Mouse (Mus musculus): Measurements from ENCODE around the gene Foxi3. TPM values are rescaled to one million over a fixed set of nuclear protein-coding genes. Genes with fewer than 3 reads are reported as not detected.
A peak's percentile ranks its signal among the peaks of the same experiment; 100 is the strongest.

Foxi3 gene
- polyA plus RNA-seq, 1 experiment, result not detected

DNA sequence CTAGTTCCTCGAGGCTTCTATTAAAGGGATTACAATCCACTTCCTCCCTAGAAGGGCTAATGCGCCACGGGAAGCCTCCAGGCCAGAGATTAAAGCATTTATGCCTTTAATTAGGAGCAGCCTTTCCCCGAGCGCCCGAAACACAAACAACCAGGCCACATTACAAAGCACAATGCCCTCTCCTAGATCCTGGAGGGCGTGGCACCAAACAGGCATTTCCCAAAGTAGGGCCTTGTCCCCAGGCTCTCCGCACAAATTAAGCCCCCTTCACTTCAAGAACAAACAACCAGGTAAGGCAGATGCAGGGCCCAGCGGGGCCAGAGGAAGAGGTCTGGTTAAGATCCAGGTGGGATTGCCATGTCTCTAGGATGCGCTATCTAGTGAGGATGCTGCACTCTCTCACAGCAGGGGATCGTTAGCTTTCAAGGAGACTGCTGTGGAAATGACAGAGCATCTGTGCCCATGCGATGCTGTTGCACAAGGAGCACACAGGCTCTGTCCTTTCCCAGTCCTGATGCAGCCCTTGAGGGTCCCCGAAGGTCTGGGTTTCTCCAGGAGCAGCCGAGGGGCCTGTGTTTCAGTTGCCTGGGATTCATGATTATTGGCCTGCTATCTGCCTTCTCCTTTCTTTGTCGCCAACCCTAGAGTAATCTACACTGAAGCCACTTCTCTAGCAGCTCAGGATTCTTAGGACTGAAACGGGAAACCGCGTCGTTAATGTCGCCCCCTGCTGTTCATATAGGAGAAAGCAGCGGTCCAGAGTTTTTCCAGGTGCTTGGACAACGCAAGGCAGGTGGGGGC is 34.9 kb upstream of the Foxi3 start:
- H3K36me3 ChIP-seq (ENCODE audit: control insufficient read depth, insufficient read depth, low read length), result no peaks in the 10 kb centered on the region
- WGBS, result 17% methylated on average over 22 of the region's 22 CpGs
- H3K4me3 ChIP-seq (ENCODE audit: low read depth, low read length), result no peak overlapping the region
- H3K27ac ChIP-seq (ENCODE audit: insufficient read depth, low read depth, low read length), result no peak overlapping the region
- no peak for TF ChIP-seq POLR2A (IDR thresholded peaks at IDR 0.05; ENCODE audit: low read depth, low read length)
- TF ChIP-seq CTCF (IDR thresholded peaks at IDR 0.05; ENCODE audit: extremely low read depth, insufficient read length, insufficient replicate concordance, low read depth, low read length), result peak; percentile 75; the same call in 1 of the 2 replicates
- H3K4me1 ChIP-seq (ENCODE audit: control insufficient read depth, insufficient read depth, insufficient read length, low read length), result no peaks in the 10 kb centered on the region
- H3K27me3 ChIP-seq (ENCODE audit: control insufficient read depth, insufficient read depth, low read length), result no peaks in the 10 kb centered on the region

DNA sequence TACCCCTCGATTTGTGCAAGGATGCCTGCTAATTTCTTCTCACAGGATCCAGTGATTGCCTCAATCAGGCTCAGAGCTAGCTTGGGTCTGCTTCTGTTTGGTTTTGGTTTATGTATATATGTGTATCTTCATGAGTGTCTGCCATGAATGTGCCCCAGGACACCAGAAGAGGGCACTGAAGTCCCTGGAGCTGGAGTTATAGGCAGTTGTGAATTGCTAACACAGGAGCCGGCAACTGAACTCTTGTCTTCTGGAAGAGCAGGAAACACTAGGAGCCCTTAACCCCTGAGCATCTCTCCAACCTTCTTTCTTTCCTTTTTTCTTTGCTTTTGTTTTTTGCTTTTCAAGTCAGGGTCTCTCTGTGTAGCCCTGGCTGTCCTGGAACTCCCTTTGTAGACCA is 24.5 kb upstream of the Foxi3 start:
- TF ChIP-seq CTCF (IDR thresholded peaks at IDR 0.05; ENCODE audit: extremely low read depth, insufficient read length, insufficient replicate concordance, low read depth, low read length), result no peak
- TF ChIP-seq POLR2A (IDR thresholded peaks at IDR 0.05; ENCODE audit: low read depth, low read length), result no peak
- Histone ChIP-seq H3K27me3 (ENCODE audit: control insufficient read depth, insufficient read depth, low read length) (no peaks in the 10 kb centered on the region; the same call in none of the 2 replicates), H3K4me3 (ENCODE audit: low read depth, low read length) (no peak overlapping the region), H3K36me3 (ENCODE audit: control insufficient read depth, insufficient read depth, low read length) (no peaks in the 10 kb centered on the region), H3K27ac (ENCODE audit: insufficient read depth, low read depth, low read length) (no peak overlapping the region), H3K4me1 (ENCODE audit: control insufficient read depth, insufficient read depth, insufficient read length, low read length) (no peaks in the 10 kb centered on the region)
- 80% methylated on average over 2 of the region's 2 CpGs for WGBS

DNA sequence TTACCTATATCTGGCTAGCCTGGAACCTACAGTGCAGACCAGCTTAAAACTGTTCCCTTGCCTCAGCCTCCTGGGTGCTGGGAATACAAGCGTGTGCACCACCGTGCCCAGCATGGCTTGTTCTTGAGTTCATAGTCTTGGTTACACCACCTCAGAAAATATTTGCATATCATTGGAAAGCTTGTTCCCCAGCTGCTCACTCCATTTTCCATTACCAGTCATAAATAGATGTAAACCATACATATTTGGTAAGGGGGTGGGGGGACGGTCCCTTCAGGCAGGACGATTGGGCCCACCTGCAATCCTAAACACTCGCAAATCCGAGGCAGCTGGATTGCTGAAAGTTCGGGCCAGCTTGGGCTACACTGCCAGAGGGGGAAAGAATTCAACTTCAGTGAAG is 3.1 kb upstream of the Foxi3 start:
- Histone ChIP-seq H3K36me3 (ENCODE audit: control insufficient read depth, insufficient read depth, low read length) (no peaks in the 10 kb centered on the region), H3K27ac (ENCODE audit: insufficient read depth, low read depth, low read length) (no peak overlapping the region), H3K27me3 (ENCODE audit: control insufficient read depth, insufficient read depth, low read length) (peaks cover 37% of the 10 kb centered on the region), H3K4me1 (ENCODE audit: control insufficient read depth, insufficient read depth, insufficient read length, low read length) (peaks cover 5% of the 10 kb centered on the region), H3K4me3 (ENCODE audit: low read depth, low read length) (no peak overlapping the region)
- TF ChIP-seq POLR2A (IDR thresholded peaks at IDR 0.05; ENCODE audit: low read depth, low read length) (no peak), CTCF (IDR thresholded peaks at IDR 0.05; ENCODE audit: extremely low read depth, insufficient read length, insufficient replicate concordance, low read depth, low read length) (no peak)
- WGBS, result 73% methylated on average over 7 of the region's 7 CpGs

DNA sequence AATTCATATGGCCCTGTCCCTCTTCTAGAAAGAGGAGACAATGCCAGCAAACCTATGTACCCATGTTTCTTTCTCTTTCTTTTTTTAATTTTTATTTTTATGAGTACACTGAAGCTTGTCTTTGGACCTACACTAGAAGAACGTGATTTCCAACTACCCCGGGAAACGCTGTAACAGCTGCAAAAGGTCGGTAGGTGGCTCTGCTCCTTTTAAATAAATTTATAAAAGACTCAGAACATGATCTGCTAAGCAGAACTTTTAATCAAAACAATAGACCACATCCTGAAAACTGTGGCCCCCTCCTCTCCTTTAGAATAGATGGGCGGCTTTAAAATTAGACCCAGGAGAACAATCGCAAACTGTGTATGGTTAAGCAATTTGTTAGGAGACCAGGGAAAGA is 2.3 kb upstream of the Foxi3 start:
- 19% methylated on average over 6 of the region's 6 CpGs for WGBS

DNA sequence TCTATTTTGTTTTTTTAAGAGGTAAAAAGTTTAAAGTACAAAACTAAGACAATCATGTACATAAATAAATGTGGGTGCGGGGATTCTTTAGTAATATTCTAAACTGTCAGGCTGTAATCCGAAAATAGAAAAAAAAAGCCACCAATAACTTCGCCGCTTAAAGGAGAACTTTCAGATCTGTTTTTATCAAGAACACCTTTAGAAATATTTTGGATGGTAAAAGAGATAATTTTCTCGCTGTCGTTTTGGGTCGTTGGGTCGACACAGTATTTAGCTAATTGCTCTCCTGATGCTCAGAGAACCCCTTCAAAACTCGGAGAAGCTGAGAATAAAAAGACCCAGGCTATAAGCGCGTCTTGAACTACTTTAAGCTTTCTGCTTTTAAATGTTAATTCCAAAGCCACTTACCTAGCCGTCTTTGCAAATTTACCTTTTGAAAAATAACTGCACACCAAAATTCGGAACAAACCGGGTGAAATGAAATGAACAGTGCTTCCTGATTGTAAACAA is 985 bp upstream of the Foxi3 start:
- TF ChIP-seq CTCF (IDR thresholded peaks at IDR 0.05; ENCODE audit: extremely low read depth, insufficient read length, insufficient replicate concordance, low read depth, low read length) (no peak), POLR2A (IDR thresholded peaks at IDR 0.05; ENCODE audit: low read depth, low read length) (no peak)
- Histone ChIP-seq H3K4me1 (ENCODE audit: control insufficient read depth, insufficient read depth, insufficient read length, low read length) (peaks cover 5% of the 10 kb centered on the region), H3K27ac (ENCODE audit: insufficient read depth, low read depth, low read length) (no peak overlapping the region), H3K36me3 (ENCODE audit: control insufficient read depth, insufficient read depth, low read length) (no peaks in the 10 kb centered on the region), H3K27me3 (ENCODE audit: control insufficient read depth, insufficient read depth, low read length) (peaks cover 40% of the 10 kb centered on the region), H3K4me3 (ENCODE audit: low read depth, low read length) (no peak overlapping the region)
- WGBS, result 10% methylated on average over 14 of the region's 14 CpGs

More for the DNA sequence above, 2.3 kb upstream of the Foxi3 start:
- Histone ChIP-seq H3K27ac (ENCODE audit: insufficient read depth, low read depth, low read length) (no peak overlapping the region), H3K36me3 (ENCODE audit: control insufficient read depth, insufficient read depth, low read length) (no peaks in the 10 kb centered on the region), H3K4me1 (ENCODE audit: control insufficient read depth, insufficient read depth, insufficient read length, low read length) (peaks cover 5% of the 10 kb centered on the region), H3K4me3 (ENCODE audit: low read depth, low read length) (no peak overlapping the region), H3K27me3 (ENCODE audit: control insufficient read depth, insufficient read depth, low read length) (peaks cover 40% of the 10 kb centered on the region)
- TF ChIP-seq POLR2A (IDR thresholded peaks at IDR 0.05; ENCODE audit: low read depth, low read length) (no peak), CTCF (IDR thresholded peaks at IDR 0.05; ENCODE audit: extremely low read depth, insufficient read length, insufficient replicate concordance, low read depth, low read length) (no peak)

DNA sequence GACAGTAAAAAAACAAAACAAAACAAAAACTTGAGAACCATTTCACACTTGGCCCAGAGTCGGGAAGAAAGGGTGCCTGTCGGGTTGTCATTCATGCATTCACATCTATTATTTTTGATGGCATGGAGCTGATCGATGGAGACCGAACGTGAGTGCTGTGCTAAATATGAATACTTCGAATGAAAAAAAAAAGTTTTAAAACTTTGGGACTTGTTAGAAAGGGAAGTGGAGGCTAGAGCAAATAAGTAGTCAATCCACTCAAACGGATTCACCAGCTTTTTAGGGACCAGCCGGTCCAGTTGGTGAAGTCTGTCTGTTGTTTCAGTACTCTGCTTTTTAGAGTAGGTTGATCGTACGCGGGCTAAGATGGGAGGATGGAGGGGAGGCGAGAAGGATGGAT is 490 bp upstream of the Foxi3 start:
- 5% methylated on average over 12 of the region's 12 CpGs for WGBS
- no peak for TF ChIP-seq POLR2A (IDR thresholded peaks at IDR 0.05; ENCODE audit: low read depth, low read length)
- TF ChIP-seq CTCF (IDR thresholded peaks at IDR 0.05; ENCODE audit: extremely low read depth, insufficient read length, insufficient replicate concordance, low read depth, low read length), result no peak
- peak overlapping the region; percentile 58 for H3K4me3 ChIP-seq (ENCODE audit: low read depth, low read length)

DNA sequence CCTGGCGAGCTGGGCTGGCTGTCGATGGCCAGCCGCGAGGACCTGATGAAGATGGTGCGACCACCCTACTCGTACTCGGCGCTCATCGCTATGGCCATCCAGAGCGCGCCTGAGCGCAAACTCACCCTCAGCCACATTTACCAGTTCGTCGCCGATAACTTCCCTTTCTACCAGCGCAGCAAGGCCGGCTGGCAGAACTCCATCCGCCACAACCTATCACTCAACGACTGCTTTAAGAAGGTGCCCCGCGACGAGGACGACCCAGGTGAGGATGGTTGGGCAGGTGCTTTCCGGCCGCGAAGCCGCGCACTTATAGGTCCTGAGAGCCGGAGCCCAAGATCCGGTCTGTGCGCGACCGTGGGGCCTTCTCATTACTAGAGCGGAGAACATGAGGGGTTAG is 605 bp downstream of the Foxi3 start:
- Histone ChIP-seq H3K27me3 (ENCODE audit: control insufficient read depth, insufficient read depth, low read length) (peaks cover 40% of the 10 kb centered on the region), H3K4me1 (ENCODE audit: control insufficient read depth, insufficient read depth, insufficient read length, low read length) (peaks cover 5% of the 10 kb centered on the region), H3K27ac (ENCODE audit: insufficient read depth, low read depth, low read length) (no peak overlapping the region), H3K36me3 (ENCODE audit: control insufficient read depth, insufficient read depth, low read length) (no peaks in the 10 kb centered on the region), H3K4me3 (ENCODE audit: low read depth, low read length) (peak overlapping the region; percentile 58; the same call in 1 of the 2 replicates)
- TF ChIP-seq POLR2A (IDR thresholded peaks at IDR 0.05; ENCODE audit: low read depth, low read length) (no peak), CTCF (IDR thresholded peaks at IDR 0.05; ENCODE audit: extremely low read depth, insufficient read length, insufficient replicate concordance, low read depth, low read length) (no peak)
- 2% methylated on average over 34 of the region's 34 CpGs for WGBS

More for the DNA sequence above, 490 bp upstream of the Foxi3 start:
- Histone ChIP-seq H3K36me3 (ENCODE audit: control insufficient read depth, insufficient read depth, low read length) (no peaks in the 10 kb centered on the region), H3K27ac (ENCODE audit: insufficient read depth, low read depth, low read length) (no peak overlapping the region), H3K4me1 (ENCODE audit: control insufficient read depth, insufficient read depth, insufficient read length, low read length) (peaks cover 5% of the 10 kb centered on the region), H3K27me3 (ENCODE audit: control insufficient read depth, insufficient read depth, low read length) (peaks cover 40% of the 10 kb centered on the region)

Measured in small intestine, adult 2 months (tissue).